Mouse (Mus musculus): ENCODE measurements around the gene Txndc2. TPM values are rescaled to one million over a fixed set of nuclear protein-coding genes. Genes with fewer than 3 reads are reported as not detected.

Txndc2 gene
- polyA plus RNA-seq, 1 experiment, result 0.21 TPM

DNA sequence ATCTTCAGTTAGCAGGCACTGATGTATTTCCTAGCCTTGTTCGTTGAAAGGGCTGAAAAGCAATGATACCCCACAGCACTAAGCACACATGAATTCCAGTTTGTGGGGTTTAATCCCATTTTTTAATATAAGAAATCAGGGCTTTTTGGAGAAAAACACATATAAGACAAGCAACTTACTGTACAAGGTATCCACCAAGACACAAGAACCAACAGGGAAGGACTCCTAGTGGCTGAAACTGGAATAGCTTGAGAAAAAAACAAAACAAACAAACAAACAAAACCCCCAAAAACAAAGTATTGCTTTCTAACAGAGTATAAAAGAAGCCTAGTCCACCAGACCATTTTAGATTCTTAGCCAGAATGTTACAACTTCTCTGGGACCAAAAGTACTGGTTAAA lies 35.8 kb upstream of the Txndc2 start:
- Histone ChIP-seq H3K4me3 (replicated peaks; ENCODE audit: insufficient read depth, low read depth, low read length) (no peak overlapping the region), H3K4me1 (ENCODE audit: control insufficient read depth, insufficient read depth, low read length) (peaks cover 4% of the 10 kb centered on the region), H3K27ac (ENCODE audit: insufficient read depth, low read length) (no peak overlapping the region), H3K27me3 (ENCODE audit: control insufficient read depth, insufficient read depth, low read length) (no peaks in the 10 kb centered on the region)
- TF ChIP-seq POLR2A (IDR thresholded peaks at IDR 0.05; ENCODE audit: borderline replicate concordance, insufficient read depth, low read length), result no peak
- no peak for TF ChIP-seq CTCF (IDR thresholded peaks at IDR 0.05; ENCODE audit: borderline replicate concordance, insufficient read depth, low read depth, low read length)
- no peak for DNase-seq
- WGBS, result 92% methylated on average over 1 of the region's 1 CpGs

DNA sequence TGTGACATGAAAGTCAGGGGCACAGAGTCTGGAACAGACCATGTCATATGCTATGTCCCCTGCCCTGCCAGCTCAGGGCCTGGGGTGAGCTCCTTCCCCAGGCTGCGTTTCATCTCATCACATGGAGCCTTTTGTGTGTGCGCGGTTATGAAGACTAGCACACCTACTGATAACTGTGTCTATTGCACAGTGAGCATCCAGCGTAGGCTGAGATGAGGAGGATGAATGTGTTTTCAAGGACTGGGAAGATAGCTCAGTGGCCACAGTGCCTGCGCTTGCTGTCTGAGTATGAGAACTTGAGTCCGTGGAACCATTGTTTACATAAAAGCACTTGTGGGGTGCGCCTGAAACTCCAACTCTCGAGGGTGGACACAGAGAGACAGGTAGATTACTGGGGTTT lies 34.6 kb upstream of the Txndc2 start:
- H3K27me3 ChIP-seq (ENCODE audit: control insufficient read depth, insufficient read depth, low read length), result no peaks in the 10 kb centered on the region
- no peak overlapping the region for H3K27ac ChIP-seq (ENCODE audit: insufficient read depth, low read length)
- H3K4me3 ChIP-seq (replicated peaks; ENCODE audit: insufficient read depth, low read depth, low read length), result no peak overlapping the region
- no peak for TF ChIP-seq POLR2A (IDR thresholded peaks at IDR 0.05; ENCODE audit: borderline replicate concordance, insufficient read depth, low read length)
- no peak for TF ChIP-seq CTCF (IDR thresholded peaks at IDR 0.05; ENCODE audit: borderline replicate concordance, insufficient read depth, low read depth, low read length)
- H3K4me1 ChIP-seq (ENCODE audit: control insufficient read depth, insufficient read depth, low read length), result no peaks in the 10 kb centered on the region
- 94% methylated on average over 8 of the region's 8 CpGs for WGBS
- no peak for DNase-seq

DNA sequence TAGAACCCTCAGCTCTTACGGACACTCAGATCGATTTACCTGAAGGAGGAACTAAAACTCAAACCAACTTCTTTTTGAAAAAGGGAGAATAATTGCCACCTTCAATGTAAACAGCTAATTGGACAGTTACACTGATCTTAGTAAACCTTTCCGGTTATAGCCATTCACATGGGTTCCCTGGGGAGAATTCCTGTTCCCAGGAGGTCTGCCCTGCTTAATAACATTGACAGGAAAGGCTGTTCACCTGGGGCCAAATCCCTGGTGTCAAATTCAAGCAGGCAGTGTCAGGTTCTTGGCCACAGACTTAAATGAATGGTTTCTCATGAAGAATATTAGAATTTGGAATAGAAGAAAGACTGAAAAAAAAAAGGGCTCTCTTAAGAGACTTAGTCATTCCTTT lies 34.0 kb upstream of the Txndc2 start:
- no peak overlapping the region for H3K4me3 ChIP-seq (replicated peaks; ENCODE audit: insufficient read depth, low read depth, low read length)
- no peak overlapping the region for H3K27ac ChIP-seq (ENCODE audit: insufficient read depth, low read length)
- H3K4me1 ChIP-seq (ENCODE audit: control insufficient read depth, insufficient read depth, low read length), result no peaks in the 10 kb centered on the region
- WGBS, result 79% methylated on average over 3 of the region's 3 CpGs
- no peak for TF ChIP-seq CTCF (IDR thresholded peaks at IDR 0.05; ENCODE audit: borderline replicate concordance, insufficient read depth, low read depth, low read length)
- no peak for TF ChIP-seq POLR2A (IDR thresholded peaks at IDR 0.05; ENCODE audit: borderline replicate concordance, insufficient read depth, low read length)
- no peaks in the 10 kb centered on the region for H3K27me3 ChIP-seq (ENCODE audit: control insufficient read depth, insufficient read depth, low read length)
- DNase-seq, result no peak

DNA sequence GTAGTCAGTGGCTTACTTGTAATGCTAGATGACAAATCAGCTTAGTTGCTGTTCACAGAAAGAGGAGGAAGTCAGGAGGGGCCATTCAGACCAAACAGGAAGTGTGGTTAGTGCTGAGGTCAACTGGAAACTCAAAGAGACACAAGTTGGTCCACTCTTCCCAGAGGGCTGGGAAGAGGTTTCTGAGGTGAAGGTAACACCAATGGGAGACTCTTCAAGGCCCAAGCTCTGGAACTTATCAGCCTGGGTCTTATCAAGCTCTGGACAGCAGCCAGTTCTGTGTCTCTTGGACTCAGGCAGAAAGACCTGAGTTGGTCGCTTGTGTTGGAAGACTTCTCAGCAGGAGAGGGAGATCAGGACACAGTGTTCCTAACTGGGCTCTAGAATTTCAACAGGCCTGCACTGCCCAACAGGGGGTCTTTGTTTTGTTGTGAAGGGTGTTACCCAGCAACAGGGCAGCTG lies 32.8 kb upstream of the Txndc2 start:
- 25% methylated on average over 1 of the region's 1 CpGs for WGBS
- Histone ChIP-seq H3K27me3 (ENCODE audit: control insufficient read depth, insufficient read depth, low read length) (no peaks in the 10 kb centered on the region), H3K4me1 (ENCODE audit: control insufficient read depth, insufficient read depth, low read length) (peaks cover 6% of the 10 kb centered on the region)

DNA sequence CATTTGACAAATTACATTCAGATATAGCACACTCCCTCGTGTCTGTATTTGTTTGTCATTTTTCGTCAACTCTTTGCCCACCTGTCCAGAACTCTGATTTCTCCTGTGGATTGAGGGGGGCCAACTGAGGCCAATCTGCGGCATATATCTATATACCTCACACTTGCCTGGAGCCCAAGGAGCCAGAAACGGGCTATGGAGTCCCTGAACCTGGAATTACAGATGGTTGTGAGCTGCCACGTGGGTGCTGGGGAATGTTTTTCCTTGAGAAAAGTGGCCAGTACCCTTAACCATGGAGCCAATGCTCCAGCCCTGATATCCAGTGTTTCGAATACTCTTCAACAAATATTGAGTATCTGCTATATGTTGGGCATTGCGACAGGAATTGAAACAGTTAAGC lies 31.0 kb upstream of the Txndc2 start:
- 95% methylated on average over 7 of the region's 7 CpGs for WGBS
- H3K4me3 ChIP-seq (replicated peaks; ENCODE audit: insufficient read depth, low read depth, low read length), result no peak overlapping the region
- no peak for TF ChIP-seq CTCF (IDR thresholded peaks at IDR 0.05; ENCODE audit: borderline replicate concordance, insufficient read depth, low read depth, low read length)
- TF ChIP-seq POLR2A (IDR thresholded peaks at IDR 0.05; ENCODE audit: borderline replicate concordance, insufficient read depth, low read length), result no peak

More for the DNA sequence above, 32.8 kb upstream of the Txndc2 start:
- Histone ChIP-seq H3K4me3 (replicated peaks; ENCODE audit: insufficient read depth, low read depth, low read length) (no peak overlapping the region), H3K27ac (ENCODE audit: insufficient read depth, low read length) (no peak overlapping the region)
- no peak for DNase-seq
- no peak for TF ChIP-seq CTCF (IDR thresholded peaks at IDR 0.05; ENCODE audit: borderline replicate concordance, insufficient read depth, low read depth, low read length)
- no peak for TF ChIP-seq POLR2A (IDR thresholded peaks at IDR 0.05; ENCODE audit: borderline replicate concordance, insufficient read depth, low read length)

DNA sequence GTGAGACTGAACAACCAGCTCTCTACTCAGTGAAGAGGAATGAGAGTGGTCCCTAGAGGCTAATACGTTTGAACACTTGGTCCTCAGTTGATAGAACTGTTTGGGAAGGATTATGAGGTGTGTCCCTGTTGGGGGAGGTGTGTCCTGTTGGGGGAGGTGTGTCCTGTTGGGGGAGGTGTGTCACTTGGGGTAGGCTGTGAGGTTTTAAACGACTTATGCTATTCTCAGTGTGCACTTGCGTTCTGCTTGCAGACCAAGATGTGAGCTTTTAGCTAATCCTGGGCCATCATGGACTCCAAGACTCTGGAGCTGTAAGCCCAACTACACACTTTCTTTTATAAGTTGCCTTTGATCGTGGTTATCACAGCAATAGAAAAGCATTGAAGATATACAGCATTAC lies 27.1 kb upstream of the Txndc2 start:
- 86% methylated on average over 4 of the region's 4 CpGs for WGBS
- no peak for TF ChIP-seq CTCF (IDR thresholded peaks at IDR 0.05; ENCODE audit: borderline replicate concordance, insufficient read depth, low read depth, low read length)
- no peak for DNase-seq
- Histone ChIP-seq H3K4me3 (replicated peaks; ENCODE audit: insufficient read depth, low read depth, low read length) (no peak overlapping the region), H3K4me1 (ENCODE audit: control insufficient read depth, insufficient read depth, low read length) (peaks cover 6% of the 10 kb centered on the region), H3K27ac (ENCODE audit: insufficient read depth, low read length) (no peak overlapping the region), H3K27me3 (ENCODE audit: control insufficient read depth, insufficient read depth, low read length) (no peaks in the 10 kb centered on the region)

More for the DNA sequence above, 31.0 kb upstream of the Txndc2 start:
- no peak overlapping the region for H3K27ac ChIP-seq (ENCODE audit: insufficient read depth, low read length)
- no peaks in the 10 kb centered on the region for H3K27me3 ChIP-seq (ENCODE audit: control insufficient read depth, insufficient read depth, low read length)
- H3K4me1 ChIP-seq (ENCODE audit: control insufficient read depth, insufficient read depth, low read length), result peaks cover 6% of the 10 kb centered on the region
- no peak for DNase-seq

DNA sequence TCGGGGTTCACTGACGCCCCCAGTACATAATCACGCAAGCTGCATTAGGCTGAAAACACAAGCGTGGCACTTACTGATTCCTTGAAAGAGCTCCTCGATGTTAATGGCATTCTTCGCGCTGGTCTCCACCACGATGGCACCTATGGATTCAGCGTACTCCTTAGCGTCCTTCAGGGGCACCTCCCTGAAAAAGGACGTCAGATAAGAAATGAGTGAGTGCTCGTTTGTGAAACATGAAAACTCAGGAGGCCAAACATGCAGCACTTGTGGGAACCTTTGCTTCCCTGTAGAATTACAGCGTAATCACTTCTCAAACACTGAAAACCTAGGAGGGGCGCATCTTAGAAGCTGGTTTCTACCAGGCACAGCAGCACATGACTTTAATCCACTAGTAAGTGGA lies 25.8 kb upstream of the Txndc2 start:
- H3K27ac ChIP-seq (ENCODE audit: insufficient read depth, low read length), result no peak overlapping the region
- no peak overlapping the region for H3K4me3 ChIP-seq (replicated peaks; ENCODE audit: insufficient read depth, low read depth, low read length)
- no peak for DNase-seq
- peaks cover 6% of the 10 kb centered on the region for H3K4me1 ChIP-seq (ENCODE audit: control insufficient read depth, insufficient read depth, low read length)
- 94% methylated on average over 14 of the region's 14 CpGs for WGBS
- H3K27me3 ChIP-seq (ENCODE audit: control insufficient read depth, insufficient read depth, low read length), result no peaks in the 10 kb centered on the region
- TF ChIP-seq CTCF (IDR thresholded peaks at IDR 0.05; ENCODE audit: borderline replicate concordance, insufficient read depth, low read depth, low read length) (no peak), POLR2A (IDR thresholded peaks at IDR 0.05; ENCODE audit: borderline replicate concordance, insufficient read depth, low read length) (no peak)

DNA sequence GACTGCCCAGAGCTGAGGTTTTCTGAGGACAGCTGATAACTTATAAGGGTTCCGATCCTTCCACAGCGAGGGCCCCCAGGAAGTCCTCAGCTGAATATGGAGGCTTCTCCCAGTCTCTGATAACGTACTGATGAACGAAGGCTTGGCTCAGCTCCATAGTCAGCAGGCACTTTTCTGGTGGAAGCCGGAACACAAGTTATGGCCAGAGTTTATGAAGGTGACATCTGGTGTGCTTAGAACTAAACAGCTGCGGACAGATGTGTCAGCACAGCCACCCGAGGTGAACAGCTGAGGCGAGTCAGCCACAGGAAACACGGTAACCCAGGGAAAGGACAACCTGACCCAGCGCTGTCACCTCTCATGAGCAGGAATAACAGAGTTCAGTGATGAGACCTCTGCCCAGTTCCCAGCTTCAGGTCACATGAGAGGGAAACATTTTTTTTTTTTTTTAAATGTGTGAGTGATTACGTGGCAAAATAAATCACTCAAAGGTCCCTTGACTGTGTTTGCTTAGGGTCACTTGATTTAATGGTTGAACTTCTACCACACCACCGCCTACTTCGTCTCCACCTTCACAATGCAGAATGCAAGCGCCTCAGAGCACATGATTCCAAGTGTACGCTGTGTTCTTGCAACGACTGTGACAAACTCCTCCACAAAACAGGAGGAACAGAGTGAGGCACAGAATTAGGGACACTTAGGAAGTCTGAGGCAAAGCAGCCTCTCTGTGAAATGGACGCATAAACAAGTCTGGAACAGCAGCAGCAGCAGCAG lies 24.6 kb upstream of the Txndc2 start:
- Histone ChIP-seq H3K4me1 (ENCODE audit: control insufficient read depth, insufficient read depth, low read length) (peaks cover 6% of the 10 kb centered on the region), H3K27me3 (ENCODE audit: control insufficient read depth, insufficient read depth, low read length) (no peaks in the 10 kb centered on the region), H3K4me3 (replicated peaks; ENCODE audit: insufficient read depth, low read depth, low read length) (no peak overlapping the region), H3K27ac (ENCODE audit: insufficient read depth, low read length) (no peak overlapping the region)
- TF ChIP-seq POLR2A (IDR thresholded peaks at IDR 0.05; ENCODE audit: borderline replicate concordance, insufficient read depth, low read length), result no peak
- no peak for TF ChIP-seq CTCF (IDR thresholded peaks at IDR 0.05; ENCODE audit: borderline replicate concordance, insufficient read depth, low read depth, low read length)
- WGBS, result 83% methylated on average over 17 of the region's 17 CpGs
- no peak for DNase-seq
